Mouse (Mus musculus) inflammation-experienced regulatory T-cells, adult 16 weeks (primary cell): Measurements from ENCODE around the gene Gpsm2. TPM values are rescaled to one million over a fixed set of nuclear protein-coding genes. Genes with fewer than 3 reads are reported as not detected.

Source experiments
- polyA plus RNA-seq: library from polyadenylated mRNA; unstranded; fragments of 100-300 nt; shearing (Covaris generic); gene quantifications from one replicate; pipeline ENCODE4 v1.2.1, GENCODE M21; 2017

Gpsm2 gene
- 3.2 TPM for polyA plus RNA-seq

GRCm38 (mm10) chr3:108722036-108722872 lies at the start of gene Gpsm2:
TSS of gene Gpsm2 (minus strand) at chr3:108722309.

GRCm38 (mm10) chr3:108739045-108739708 lies 17.1 kb upstream of the Gpsm2 start, which contains the start of gene Aknad1:
TSS of gene Aknad1 (plus strand) at chr3:108739658.

GRCm38 (mm10) chr3:108653710-108654379 lies 68.3 kb downstream of the Gpsm2 start, which contains the start of gene Clcc1:
TSS of gene Clcc1 (plus strand) at chr3:108653913.

Other genes starting within 250 kb of the Gpsm2 start
- not detected for gene 1700013F07Rik, start 188.2 kb downstream of the Gpsm2 start, polyA plus RNA-seq
- 2.3 TPM for gene 5330417C22Rik, start 185.8 kb downstream of the Gpsm2 start, polyA plus RNA-seq
- 39.7 TPM for gene Tmem167b, start 159.8 kb downstream of the Gpsm2 start, polyA plus RNA-seq
- gene Taf13, start 150.6 kb downstream of the Gpsm2 start, polyA plus RNA-seq, result 26.2 TPM
- 16.6 TPM for gene Wdr47, start 131.0 kb downstream of the Gpsm2 start, polyA plus RNA-seq
- gene Clcc1, start 68.4 kb downstream of the Gpsm2 start, polyA plus RNA-seq, result 80.6 TPM
- not detected for gene Aknad1, start 17.3 kb upstream of the Gpsm2 start, polyA plus RNA-seq
- gene Stxbp3, start 118.2 kb upstream of the Gpsm2 start, polyA plus RNA-seq, result 76.5 TPM
- gene Fndc7, start 167.7 kb upstream of the Gpsm2 start, polyA plus RNA-seq, result 0.24 TPM
- 94.3 TPM for gene Prpf38b, start 189.4 kb upstream of the Gpsm2 start, polyA plus RNA-seq
- gene Henmt1, start 217.6 kb upstream of the Gpsm2 start, polyA plus RNA-seq, result 0.98 TPM
- gene Gm9857, start 218.1 kb upstream of the Gpsm2 start, polyA plus RNA-seq, result not detected